In genomic region chr5:135743741-135744609, GRCm38 (mm10) we compare ENCODE assay signal across 8 mouse cellular contexts. TPM values are rescaled to one million over a fixed set of nuclear protein-coding genes. Genes with fewer than 3 reads are reported as not detected.
DNase-seq lines count a peak whose midpoint lies in the region; ATAC-seq and TF ChIP-seq lines count a peak whose summit lies in the region.

Tmem120a (minus strand) TSS chr5:135744448.

- H3K9ac ChIP-seq in heart, embryonic 11.5 days (ENCODE audit: low read depth, low read length) = peak within 1 kb of the TSS; percentile 81
- peak within 1 kb of the TSS; percentile 80 for H3K9ac ChIP-seq in kidney, embryonic 16.5 days (replicated peaks; ENCODE audit: low read length)
- peak within 1 kb of the TSS; percentile 94 for H3K9ac ChIP-seq in liver, adult 2 months (ENCODE audit: low read depth, low read length)

- H3K4me3 ChIP-seq in heart, embryonic 11.5 days (ENCODE audit: low read depth, low read length) = peak within 1 kb of the TSS; percentile 96
- H3K4me3 ChIP-seq in kidney, embryonic 16.5 days (ENCODE audit: low read length) = peak within 1 kb of the TSS; percentile 93
- peak within 1 kb of the TSS; percentile 95 for H3K4me3 ChIP-seq in liver, adult 2 months (ENCODE audit: insufficient read depth, low read depth, low read length)
- H3K4me3 ChIP-seq in myocyte = peak within 1 kb of the TSS; percentile 60

- peak within 1 kb of the TSS; percentile 98 for H3K4me2 ChIP-seq in heart, embryonic 11.5 days
- H3K4me2 ChIP-seq in kidney, embryonic 16.5 days (replicated peaks; ENCODE audit: low read depth, low read length) = peak within 1 kb of the TSS; percentile 97
- peak within 1 kb of the TSS; percentile 86 for H3K4me2 ChIP-seq in myocyte (ENCODE audit: low read depth)

- H3K27ac ChIP-seq in heart, embryonic 11.5 days (ENCODE audit: low read depth, low read length) = peak within 1 kb of the TSS; percentile 75
- peak within 1 kb of the TSS; percentile 77 for H3K27ac ChIP-seq in kidney, embryonic 16.5 days (ENCODE audit: low read length)
- H3K27ac ChIP-seq in liver, adult 2 months (replicated peaks; ENCODE audit: insufficient read depth, low read depth, low read length) = peak within 1 kb of the TSS; percentile 89

- ATAC-seq in erythroblast, adult 5-6 weeks (replicated peaks; ENCODE audit: low FRiP score, poor library complexity, severe bottlenecking) = peak; percentile 98
- peak; percentile 94 for ATAC-seq in heart, embryonic 11.5 days (replicated peaks; ENCODE audit: insufficient number of reproducible peaks, low FRiP score, low TSS enrichment)
- peak; percentile 96 for ATAC-seq in kidney, embryonic 16.5 days (ENCODE audit: low FRiP score, low TSS enrichment)

- peaks cover 17% of the 10 kb centered on the region for H3K4me1 ChIP-seq in heart, embryonic 11.5 days (ENCODE audit: control insufficient read depth, insufficient read depth, low read length)
- peaks cover 19% of the 10 kb centered on the region for H3K4me1 ChIP-seq in kidney, embryonic 16.5 days (ENCODE audit: insufficient read depth, low read length)
- H3K4me1 ChIP-seq in liver, adult 2 months (ENCODE audit: control insufficient read depth, insufficient read depth, low read length) = peaks cover 12% of the 10 kb centered on the region; the same call in 1 of the 2 replicates

- peaks cover 6% of the 10 kb centered on the region for H3K36me3 ChIP-seq in heart, embryonic 11.5 days (ENCODE audit: control insufficient read depth, insufficient read depth, low read length)
- H3K36me3 ChIP-seq in kidney, embryonic 16.5 days (ENCODE audit: insufficient read depth, low read length) = peaks cover 7% of the 10 kb centered on the region
- peaks cover 5% of the 10 kb centered on the region; the same call in 1 of the 2 replicates for H3K36me3 ChIP-seq in liver, adult 2 months (ENCODE audit: control insufficient read depth, insufficient read depth, low read length)
- no peaks in the 10 kb centered on the region for H3K36me3 ChIP-seq in myocyte (ENCODE audit: control insufficient read depth, insufficient read depth)
- H3K36me3 ChIP-seq in splenic B cell, adult 2 months (ENCODE audit: control insufficient read depth, insufficient read depth, low read length, poor library complexity, severe bottlenecking) = no peaks in the 10 kb centered on the region

- DNase-seq in B cell, adult 2 months = peak; percentile 90 to 92
- DNase-seq in brain, adult 2 months (ENCODE audit: low read depth, low spot score) = peak; percentile 95
- peak; percentile 79 for DNase-seq in liver, adult 2 months (ENCODE audit: extremely low read depth, low read depth, low spot score)
- DNase-seq in splenic B cell, adult 2 months (ENCODE audit: low read depth, low spot score) = peak; percentile 90

- 0 out of 2 replicates have a peak, but pooled peaks cover 4% of the 10 kb centered on the region for H3K9me3 ChIP-seq in heart, embryonic 11.5 days (replicated peaks; ENCODE audit: control insufficient read depth, low read length)
- H3K9me3 ChIP-seq in kidney, embryonic 16.5 days (ENCODE audit: low read length) = peaks cover 8% of the 10 kb centered on the region; the same call in 1 of the 2 replicates

- TF ChIP-seq CTCF in liver, adult 2 months (IDR thresholded peaks at IDR 0.05; ENCODE audit: low read depth, low read length) = no peak

- under 1% methylated on average over 57 of the region's 60 CpGs for WGBS in heart, embryonic 11.5 days (ENCODE audit: insufficient replicate concordance)
- WGBS in kidney, embryonic 16.5 days = under 1% methylated on average over 60 of the region's 60 CpGs
- under 1% methylated on average over 60 of the region's 60 CpGs for WGBS in liver, adult 2 months

- H3ac ChIP-seq in myocyte (ENCODE audit: control insufficient read depth, insufficient read length) = peak within 1 kb of the TSS; percentile 55

- peak; percentile 77; the same call in 1 of the 2 replicates for TF ChIP-seq POLR2A in liver, adult 2 months (IDR thresholded peaks at IDR 0.05; ENCODE audit: extremely low read depth, insufficient read depth, low read length)
- peak; percentile 83 for TF ChIP-seq POLR2A in myocyte (IDR thresholded peaks at IDR 0.05; ENCODE audit: insufficient read length, low read depth)

- H3K27me3 ChIP-seq in heart, embryonic 11.5 days (ENCODE audit: control insufficient read depth, insufficient read depth, low read length) = 0 out of 2 replicates have a peak, but pooled peaks cover 2% of the 10 kb centered on the region
- H3K27me3 ChIP-seq in kidney, embryonic 16.5 days (ENCODE audit: insufficient read depth, low read length) = no peaks in the 10 kb centered on the region
- H3K27me3 ChIP-seq in liver, adult 2 months (ENCODE audit: control insufficient read depth, insufficient read depth, low read length) = no peaks in the 10 kb centered on the region
- H3K27me3 ChIP-seq in myocyte (ENCODE audit: control insufficient read depth, insufficient read depth, insufficient read length) = no peaks in the 10 kb centered on the region
- no peaks in the 10 kb centered on the region for H3K27me3 ChIP-seq in splenic B cell, adult 2 months (ENCODE audit: control insufficient read depth, insufficient read depth, low read length, poor library complexity, severe bottlenecking)

- H3K79me2 ChIP-seq in liver, adult 2 months (ENCODE audit: control insufficient read depth, insufficient read depth, low read length) = no peaks in the 10 kb centered on the region
- no peaks in the 10 kb centered on the region for H3K79me2 ChIP-seq in myocyte (ENCODE audit: control insufficient read depth, insufficient read depth)

TF ChIP-seq in myocyte, 11 proteins besides CTCF, POLR2A, EP300 and RAD21:
- TF ChIP-seq USF1 (IDR thresholded peaks at IDR 0.05; ENCODE audit: low read depth) (no peak), SRF (IDR thresholded peaks at IDR 0.05; ENCODE audit: control insufficient read depth, insufficient read length, low read depth) (no peak), MYOG (IDR thresholded peaks at IDR 0.05; ENCODE audit: control insufficient read depth in 1 of 3, insufficient read depth in 1 of 3, insufficient read length in 2 of 3, low read depth in 2 of 3) (no peak), MYOD1 (IDR thresholded peaks at IDR 0.05; ENCODE audit: control insufficient read depth in 1 of 3, insufficient read length in 2 of 3, low read depth in 2 of 3) (peak in 1 of 3 experiments; percentile 7), E2F4 (IDR thresholded peaks at IDR 0.05; ENCODE audit: insufficient read depth) (no peak), TCF3 (IDR thresholded peaks at IDR 0.05; ENCODE audit: insufficient read length, low read depth) (no peak), POLR2AphosphoS2 (IDR thresholded peaks at IDR 0.05; ENCODE audit: insufficient read length, low read depth) (peak; percentile 74)

RNA-seq across cellular contexts. Expression of gene Tmem120a, which starts in this region (rescaled TPM):
- 0.58 and 5.4 TPM in 2 replicates for total RNA-seq in erythroblast, adult 5-6 weeks (2015; ENCODE audit: low replicate concordance)
- total RNA-seq in erythroblast, adult 5-6 weeks (2017; ENCODE audit: low replicate concordance) = 6.0 and 8.7 TPM in 2 replicates
- polyA plus RNA-seq in heart, embryonic 11.5 days (2014; fragmentation: Nextera tagmentation; extraction: Ambion mirVana) = 31.3 and 34.7 TPM in 2 replicates
- 74.7 and 75.4 TPM in 2 replicates for polyA plus RNA-seq in kidney, embryonic 16.5 days (2015; fragmentation: Nextera tagmentation; extraction: Ambion mirVana)
- total RNA-seq in liver, adult 2 months (2014; rRNA removed) = 55.2 and 58.1 TPM in 2 replicates
- polyA plus RNA-seq in liver, adult 2 months (2012; rRNA removed) = 52.9 and 76.6 TPM in 2 replicates
- polyA plus RNA-seq in myocyte (2012; fragmentation: generic; extraction: Trizol) = 32.7 TPM

Comparison
In these comparisons a context has a peak if more than half of its experiments do, and no peak if none do; other contexts are left out.
1. Peak in every context shown above with its lines: DNase-seq, ATAC-seq, H3K4me3 ChIP-seq and H3K27ac ChIP-seq.